Mouse (Mus musculus): ENCODE data around the gene Sh2d4b.

- no peak for TF ChIP-seq CTCF (IDR thresholded peaks at IDR 0.05; ENCODE audit: borderline replicate concordance, control insufficient read depth, extremely low read depth, insufficient read depth, low read length, poor library complexity)
- TF ChIP-seq POLR2A (IDR thresholded peaks at IDR 0.05; ENCODE audit: control insufficient read depth, extremely low read depth, insufficient read depth, low read length, poor library complexity) = no peak
Observed at GRCm38 (mm10) chr14:40929943-40930342, 36.9 kb upstream of the Sh2d4b start.
